In genomic region chr19:56396669-56397621, GRCm38 (mm10) we compare ENCODE assay signal across 8 mouse cellular contexts. TPM values are rescaled to one million over a fixed set of nuclear protein-coding genes. Genes with fewer than 3 reads are reported as not detected.
DNase-seq lines count a peak whose midpoint lies in the region; ATAC-seq and TF ChIP-seq lines count a peak whose summit lies in the region.

Gene Casp7, plus strand, starts transcription at chr19:56397129.

- ATAC-seq in heart, embryonic 14.5 days (ENCODE audit: insufficient number of reproducible peaks, insufficient read depth, low FRiP score, low read depth): peak; percentile 36
- peak; percentile 78 for ATAC-seq in lung, embryonic 15.5 days (ENCODE audit: borderline replicate concordance, extremely low read depth, low FRiP score, low TSS enrichment)

- DNase-seq in CD4-positive, CD25-positive, alpha-beta regulatory T cell, adult 2 months (ENCODE audit: low read depth, low spot score): peak; percentile 88
- peak; percentile 39 for DNase-seq in adrenal gland, adult 8-10 months
- peak; percentile 86 for DNase-seq in kidney, postnatal 10 days
- peak; percentile 52 to 58 for DNase-seq in thymus, adult 18-20 months

- H3K9me3 ChIP-seq in erythroblast, embryonic 14.5 days (ENCODE audit: control insufficient read depth, low read length): no peaks in the 10 kb centered on the region
- no peaks in the 10 kb centered on the region for H3K9me3 ChIP-seq in heart, embryonic 14.5 days (ENCODE audit: control insufficient read depth, low read length)
- no peaks in the 10 kb centered on the region for H3K9me3 ChIP-seq in lung, embryonic 15.5 days

- 2% methylated on average over 77 of the region's 78 CpGs for WGBS in heart, embryonic 14.5 days
- WGBS in lung, embryonic 15.5 days: under 1% methylated on average over 78 of the region's 78 CpGs
- WGBS in olfactory bulb, adult 2 months: 1% methylated on average over 78 of the region's 78 CpGs

- peaks cover 85% of the 10 kb centered on the region for H3K4me1 ChIP-seq in erythroblast, embryonic 14.5 days (ENCODE audit: control insufficient read depth)
- peaks cover 22 to 28% of the 10 kb centered on the region in 2 experiments for H3K4me1 ChIP-seq in heart, embryonic 14.5 days (ENCODE audit: control insufficient read depth in 2 of 2, insufficient read depth in 2 of 2, low read length in 2 of 2)
- H3K4me1 ChIP-seq in lung, embryonic 15.5 days: peaks cover 26% of the 10 kb centered on the region
- 0 out of 2 replicates have a peak, but pooled peaks cover 4% of the 10 kb centered on the region for H3K4me1 ChIP-seq in olfactory bulb, adult 2 months (ENCODE audit: control insufficient read depth, insufficient read depth, low read length)

- H3K27ac ChIP-seq in heart, embryonic 14.5 days (replicated peaks in 1 of 2; ENCODE audit: control insufficient read depth in 1 of 2, insufficient read depth in 1 of 2, low read depth in 2 of 2, low read length in 2 of 2): peak within 1 kb of the TSS; percentile 76 to 90
- H3K27ac ChIP-seq in lung, embryonic 15.5 days: peak within 1 kb of the TSS; percentile 92
- no peak within 1 kb of the TSS for H3K27ac ChIP-seq in olfactory bulb, adult 2 months (ENCODE audit: insufficient read depth, low read depth, low read length)

- H3K36me3 ChIP-seq in erythroblast, embryonic 14.5 days (ENCODE audit: control insufficient read depth): peaks cover 16% of the 10 kb centered on the region
- H3K36me3 ChIP-seq in heart, embryonic 14.5 days (ENCODE audit: control insufficient read depth, insufficient read depth, low read length): peaks cover under 1% of the 10 kb centered on the region; the same call in 1 of the 2 replicates
- H3K36me3 ChIP-seq in lung, embryonic 15.5 days: no peaks in the 10 kb centered on the region

- 0 out of 2 replicates have a peak, but pooled peaks have one; percentile 14 for TF ChIP-seq POLR2A in olfactory bulb, adult 2 months (IDR thresholded peaks at IDR 0.05; ENCODE audit: insufficient read depth, low read depth, low read length)

- peak within 1 kb of the TSS; percentile 90 for H3K4me3 ChIP-seq in erythroblast, embryonic 14.5 days (replicated peaks)
- peak within 1 kb of the TSS; percentile 62 to 67 for H3K4me3 ChIP-seq in heart, embryonic 14.5 days (ENCODE audit: control insufficient read depth in 1 of 2, insufficient read depth in 1 of 2, low read depth in 1 of 2, low read length in 2 of 2)
- peak within 1 kb of the TSS; percentile 69 for H3K4me3 ChIP-seq in lung, embryonic 15.5 days
- H3K4me3 ChIP-seq in olfactory bulb, adult 2 months (ENCODE audit: insufficient read depth, low read depth, low read length): peak within 1 kb of the TSS; percentile 71

- peak within 1 kb of the TSS; percentile 77 for H3K4me2 ChIP-seq in heart, embryonic 14.5 days (ENCODE audit: low read length)
- peak within 1 kb of the TSS; percentile 90 for H3K4me2 ChIP-seq in lung, embryonic 15.5 days

- no peak for TF ChIP-seq CTCF in olfactory bulb, adult 2 months (IDR thresholded peaks at IDR 0.05; ENCODE audit: insufficient read depth, low read depth, low read length)

- peak within 1 kb of the TSS; percentile 89 for H3K9ac ChIP-seq in heart, embryonic 14.5 days (ENCODE audit: low read length)
- H3K9ac ChIP-seq in lung, embryonic 15.5 days: peak within 1 kb of the TSS; percentile 75

- H3K27me3 ChIP-seq in erythroblast, embryonic 14.5 days (ENCODE audit: control insufficient read depth): peaks cover 3% of the 10 kb centered on the region; the same call in 1 of the 2 replicates
- H3K27me3 ChIP-seq in heart, embryonic 14.5 days (ENCODE audit: control insufficient read depth, insufficient read depth, low read length): no peaks in the 10 kb centered on the region
- peaks cover 16% of the 10 kb centered on the region; the same call in 1 of the 2 replicates for H3K27me3 ChIP-seq in lung, embryonic 15.5 days

RNA-seq across cellular contexts. Expression of gene Casp7, which starts in this region (rescaled TPM):
- total RNA-seq in adrenal gland, adult 8-10 months (2022): 10 to 100 TPM in 1 of 4 experiments, 1 to 10 TPM in 3; 5.3 to 12.2 (median 7.7) TPM
- polyA plus RNA-seq in erythroblast, embryonic 14.5 days (2012): 0.47 and 0.57 TPM in 2 replicates
- 28.6 and 32.3 TPM in 2 replicates for polyA plus RNA-seq in heart, embryonic 14.5 days (2014; fragmentation: Nextera tagmentation; extraction: Ambion mirVana)
- 33.4 and 34.8 TPM in 2 replicates for polyA plus RNA-seq in lung, embryonic 15.5 days (2015; fragmentation: Nextera tagmentation; extraction: Ambion mirVana)
- polyA plus RNA-seq in olfactory bulb, adult 2 months (2012; ENCODE audit: insufficient read depth, insufficient read length, low replicate concordance, missing spikeins): not detected in 2 replicates

Comparison
In these comparisons a context has a peak if more than half of its experiments do, and no peak if none do; other contexts are left out.
1. RNA of gene Casp7 (polyA plus RNA-seq): 33.4 to 34.8 TPM in lung, embryonic 15.5 days and 28.6 to 32.3 TPM in heart, embryonic 14.5 days; 0.47 to 0.57 TPM in erythroblast, embryonic 14.5 days and not detected in olfactory bulb, adult 2 months; every median in the first group is over 10 times any median in the second.
2. Peak in every context shown above with its lines, with median percentiles within 50 percentile points of each other: DNase-seq and H3K4me3 ChIP-seq.